13 mouse cellular contexts compared by ENCODE assay signal in the genomic region with DNA sequence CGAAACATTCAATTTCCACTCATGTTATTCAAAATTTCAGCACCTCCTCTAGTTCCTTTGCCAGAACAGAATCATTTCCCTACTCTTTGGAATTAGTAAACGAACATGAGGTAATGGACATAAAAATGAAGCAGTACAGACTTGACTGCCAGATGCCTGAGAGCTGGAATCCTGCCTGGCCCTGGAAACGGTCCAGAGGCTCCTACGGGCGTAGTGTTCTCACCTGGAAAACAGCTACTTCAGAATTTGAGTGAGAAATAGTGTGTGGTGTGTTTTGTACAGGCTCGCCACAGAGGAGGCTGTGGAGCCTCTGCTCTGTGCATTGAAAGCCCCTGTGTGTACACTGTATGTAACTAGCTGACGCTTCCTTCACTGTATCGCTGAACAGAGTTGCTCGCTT. TPM values are rescaled to one million over a fixed set of nuclear protein-coding genes. Genes with fewer than 3 reads are reported as not detected.
DNase-seq lines count a peak whose midpoint lies in the region; ATAC-seq lines count a peak whose summit lies in the region.
"Had no signal": no experiment of that assay in that cellular context is flagged by ENCODE, and none has a peak within 500 bp of the region (broad histone marks: within the 10 kb centered on the region; RNA-seq: fewer than 3 reads in every experiment).

No protein-coding gene starts in this region.

- H3K4me2 ChIP-seq in forebrain, embryonic 14.5 days (ENCODE audit: low read length), result no peak overlapping the region
- no peak overlapping the region for H3K4me2 ChIP-seq in forebrain, embryonic 15.5 days (replicated peaks)
- H3K4me2 ChIP-seq in lung, embryonic 16.5 days (ENCODE audit: low read depth, low read length), result no peak overlapping the region

- H3K4me3 ChIP-seq in forebrain, embryonic 14.5 days (ENCODE audit: low read depth, low read length), result no peak overlapping the region
- H3K4me3 ChIP-seq in forebrain, embryonic 15.5 days, result no peak overlapping the region
- H3K4me3 ChIP-seq in lung, embryonic 16.5 days (ENCODE audit: low read length), result no peak overlapping the region
- H3K4me3 ChIP-seq: heart, adult 2 months had no signal

- H3K4me1 ChIP-seq in forebrain, embryonic 14.5 days (ENCODE audit: control insufficient read depth, insufficient read depth, low read length), result no peaks in the 10 kb centered on the region
- peaks cover 16% of the 10 kb centered on the region for H3K4me1 ChIP-seq in forebrain, embryonic 15.5 days
- peaks cover 4% of the 10 kb centered on the region; the same call in 1 of the 2 replicates for H3K4me1 ChIP-seq in lung, embryonic 16.5 days (replicated peaks; ENCODE audit: control insufficient read depth, insufficient read depth, low read length)

- no peaks in the 10 kb centered on the region for H3K36me3 ChIP-seq in forebrain, embryonic 14.5 days (ENCODE audit: control insufficient read depth, insufficient read depth, low read length)
- no peaks in the 10 kb centered on the region for H3K36me3 ChIP-seq in forebrain, embryonic 15.5 days
- H3K36me3 ChIP-seq in lung, embryonic 16.5 days (ENCODE audit: control insufficient read depth, insufficient read depth, low read length), result no peaks in the 10 kb centered on the region

- ATAC-seq in forebrain, embryonic 14.5 days, result no peak
- ATAC-seq in forebrain, embryonic 15.5 days (replicated peaks), result no peak
- peak; percentile 65 for ATAC-seq in lung, embryonic 16.5 days (ENCODE audit: low read depth)
- no peak for ATAC-seq in cerebellum, adult (ENCODE audit: insufficient number of reproducible peaks, low FRiP score, low TSS enrichment)

- no peak overlapping the region for H3K27ac ChIP-seq in forebrain, embryonic 14.5 days (ENCODE audit: low read depth, low read length)
- no peak overlapping the region for H3K27ac ChIP-seq in forebrain, embryonic 15.5 days (replicated peaks)
- peak overlapping the region; percentile 19; the same call in 1 of the 2 replicates for H3K27ac ChIP-seq in lung, embryonic 16.5 days (ENCODE audit: low read length)
- H3K27ac ChIP-seq: heart, adult 2 months had no signal

- H3K27me3 ChIP-seq in forebrain, embryonic 14.5 days (replicated peaks; ENCODE audit: control insufficient read depth, insufficient read depth, low read length), result no peaks in the 10 kb centered on the region
- H3K27me3 ChIP-seq in forebrain, embryonic 15.5 days, result no peaks in the 10 kb centered on the region
- no peaks in the 10 kb centered on the region for H3K27me3 ChIP-seq in lung, embryonic 16.5 days (ENCODE audit: control insufficient read depth, insufficient read depth, low read depth, low read length)

- DNase-seq in forebrain, embryonic 14.5 days (ENCODE audit: low spot score), result peak; percentile 33
- DNase-seq in MN1 (ENCODE audit: low spot score), result peak; percentile 73
- peak; percentile 82 to 88 for DNase-seq in kidney, postnatal 36 days
- DNase-seq in spleen, postnatal 10 days (ENCODE audit: low spot score in 2 of 2), result no peak
- no peak for DNase-seq in spleen, postnatal 4 days (ENCODE audit: low spot score in 2 of 2)
- DNase-seq: cerebellum, adult 18-20 months; heart, adult 2 months; layer of hippocampus, adult 9-11 months; left cerebral cortex, postnatal 4 days; thymus, adult 2 months had no signal

- 62% methylated on average over 9 of the region's 9 CpGs for WGBS in forebrain, embryonic 14.5 days
- WGBS in forebrain, embryonic 15.5 days, result 64% methylated on average over 9 of the region's 9 CpGs
- WGBS in lung, embryonic 16.5 days, result 44% methylated on average over 9 of the region's 9 CpGs

- no peaks in the 10 kb centered on the region for H3K9me3 ChIP-seq in forebrain, embryonic 14.5 days (replicated peaks; ENCODE audit: control insufficient read depth, low read length)
- H3K9me3 ChIP-seq in forebrain, embryonic 15.5 days, result no peaks in the 10 kb centered on the region
- H3K9me3 ChIP-seq in lung, embryonic 16.5 days (ENCODE audit: control insufficient read depth, low read length), result no peaks in the 10 kb centered on the region

- H3K9ac ChIP-seq in forebrain, embryonic 14.5 days (ENCODE audit: low read length), result no peak overlapping the region
- H3K9ac ChIP-seq in forebrain, embryonic 15.5 days (replicated peaks), result no peak overlapping the region
- no peak overlapping the region for H3K9ac ChIP-seq in lung, embryonic 16.5 days (ENCODE audit: low read length)

RNA-seq across cellular contexts. Expression of gene Iqch, which starts 5.6 kb away (rescaled TPM):
- polyA plus RNA-seq in forebrain, embryonic 14.5 days (2014; fragmentation: Nextera tagmentation; extraction: Ambion mirVana), result 0.06 and 0.07 TPM in 2 replicates
- 0.13 and 0.15 TPM in 2 replicates for polyA plus RNA-seq in forebrain, embryonic 15.5 days (2015; fragmentation: Nextera tagmentation; extraction: Ambion mirVana)
- 0.21 and 0.53 TPM in 2 replicates for polyA plus RNA-seq in lung, embryonic 16.5 days (2015; fragmentation: Nextera tagmentation; extraction: Ambion mirVana)

RNA-seq across cellular contexts. Expression of gene Aagab, which starts 5.8 kb away (rescaled TPM):
- 50.1 and 61.6 TPM in 2 replicates for polyA plus RNA-seq in forebrain, embryonic 14.5 days (2014; fragmentation: Nextera tagmentation; extraction: Ambion mirVana)
- 52.3 and 56.6 TPM in 2 replicates for polyA plus RNA-seq in forebrain, embryonic 15.5 days (2015; fragmentation: Nextera tagmentation; extraction: Ambion mirVana)
- polyA plus RNA-seq in lung, embryonic 16.5 days (2015; fragmentation: Nextera tagmentation; extraction: Ambion mirVana), result 30.1 and 31.1 TPM in 2 replicates

Comparison
In these comparisons a context has a peak if more than half of its experiments do, and no peak if none do; other contexts are left out.
1. DNase-seq: peak in forebrain, embryonic 14.5 days (single experiment), MN1 (single experiment) and kidney, postnatal 36 days (2 of 2); none in spleen, postnatal 10 days (0 of 2) and spleen, postnatal 4 days (0 of 2).